Mouse (Mus musculus): ENCODE results near the gene Ostm1.

Ostm1 gene

DNA sequence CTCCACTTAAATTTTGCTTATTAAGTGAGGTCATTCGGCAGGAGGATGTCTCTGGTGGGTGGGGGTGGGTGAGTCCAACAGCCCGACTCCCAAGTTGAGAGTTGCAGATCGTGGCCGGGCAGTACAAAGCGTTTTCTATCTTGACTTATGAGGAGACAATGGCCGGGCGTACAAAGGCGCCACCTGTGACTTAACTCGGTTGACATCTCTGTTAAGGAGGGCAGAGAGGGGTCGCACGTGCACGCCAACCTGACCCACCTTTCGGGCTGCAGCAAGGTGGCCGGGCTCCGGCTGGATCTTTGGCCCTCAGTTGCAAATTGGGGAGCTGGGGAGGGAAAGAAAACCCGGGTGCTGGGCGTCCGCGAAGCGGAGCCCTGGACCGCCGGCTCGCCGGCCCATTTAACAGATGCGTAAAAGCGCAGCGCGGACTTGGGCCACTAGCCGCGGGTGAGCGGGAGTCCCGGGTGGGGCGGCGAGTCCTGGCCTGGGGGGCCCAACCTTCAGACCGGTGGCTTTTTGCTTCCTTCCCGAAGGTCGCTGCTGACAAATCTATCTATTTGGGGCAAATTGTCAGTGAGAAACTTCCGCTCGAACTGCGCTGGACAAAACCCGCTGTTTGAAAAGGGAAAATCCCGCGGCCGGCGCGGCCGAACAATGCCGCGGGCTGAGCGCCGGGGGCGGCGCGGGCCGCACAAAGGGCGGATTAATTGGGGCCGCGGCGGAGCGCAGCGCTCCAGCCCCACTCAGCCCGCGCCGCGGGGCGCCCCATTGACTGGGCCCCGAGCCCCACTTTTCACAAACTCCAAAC is 7.8 kb downstream of the Ostm1 start:
- no peak for DNase-seq (ENCODE audit: low read depth, low spot score)
- Histone ChIP-seq H3K27me3 (ENCODE audit: control insufficient read depth, insufficient read depth, low read length, poor library complexity, severe bottlenecking) (peaks cover 2% of the 10 kb centered on the region; the same call in 1 of the 2 replicates), H3K36me3 (ENCODE audit: control insufficient read depth, insufficient read depth, low read length, poor library complexity, severe bottlenecking) (no peaks in the 10 kb centered on the region)

DNA sequence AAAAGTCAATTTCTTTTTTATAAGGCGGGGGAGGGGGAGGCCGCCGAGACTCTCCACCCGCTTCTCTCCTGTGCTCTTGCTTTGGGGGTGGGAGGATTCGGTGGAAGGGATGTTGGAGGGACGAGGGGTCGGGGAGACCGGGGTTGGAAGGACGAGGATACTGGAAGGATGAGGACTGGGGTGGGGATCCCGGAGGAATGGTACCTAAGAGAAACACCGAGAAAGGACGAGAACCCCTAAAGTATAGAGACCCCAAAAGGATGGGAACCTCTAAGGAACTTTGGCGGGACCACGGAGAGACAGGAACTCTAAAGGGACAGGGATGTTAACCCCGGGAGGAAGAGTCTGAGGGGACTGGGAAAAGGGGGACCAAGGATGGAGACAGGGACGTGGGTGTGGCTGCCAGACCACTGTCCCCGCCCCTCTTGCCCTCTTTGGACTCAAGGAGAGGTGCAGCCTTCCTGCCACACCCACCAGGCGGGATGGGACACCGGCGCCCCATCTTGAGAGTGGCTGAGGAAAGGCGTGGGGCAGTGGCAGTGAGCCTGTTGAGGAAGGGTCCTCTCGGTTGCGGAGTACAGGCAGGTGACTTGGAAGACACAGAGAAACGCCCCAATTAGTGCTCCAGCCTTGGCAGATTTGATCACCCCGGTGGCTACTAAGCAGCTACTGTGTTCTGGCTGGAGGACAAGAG is 8.5 kb downstream of the Ostm1 start:
- no peak for DNase-seq (ENCODE audit: low read depth, low spot score)
- Histone ChIP-seq H3K27me3 (ENCODE audit: control insufficient read depth, insufficient read depth, low read length, poor library complexity, severe bottlenecking) (peaks cover 2% of the 10 kb centered on the region; the same call in 1 of the 2 replicates), H3K36me3 (ENCODE audit: control insufficient read depth, insufficient read depth, low read length, poor library complexity, severe bottlenecking) (no peaks in the 10 kb centered on the region)

DNA sequence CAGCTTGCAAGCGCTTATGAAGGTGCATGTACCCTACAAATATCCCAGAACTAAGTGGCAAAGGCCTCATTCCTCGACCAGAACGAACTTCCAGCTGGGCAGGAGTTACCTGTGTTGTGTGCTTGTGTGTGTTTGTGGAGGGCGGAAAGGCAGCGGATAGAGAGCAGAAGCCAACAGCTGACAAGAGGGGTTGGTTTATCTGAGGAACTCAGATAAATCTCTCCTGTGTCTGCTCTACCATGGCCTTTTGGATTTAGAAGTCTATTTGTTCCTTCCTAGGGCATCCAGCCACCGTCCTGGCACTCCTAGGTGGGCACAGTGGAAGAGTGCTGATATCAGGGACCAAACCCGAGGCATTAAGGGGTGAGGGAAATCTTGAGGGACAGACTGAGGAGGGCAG is 9.6 kb downstream of the Ostm1 start:
- DNase-seq (ENCODE audit: low read depth, low spot score) = no peak
- Histone ChIP-seq H3K27me3 (ENCODE audit: control insufficient read depth, insufficient read depth, low read length, poor library complexity, severe bottlenecking) (peaks cover 2% of the 10 kb centered on the region; the same call in 1 of the 2 replicates), H3K36me3 (ENCODE audit: control insufficient read depth, insufficient read depth, low read length, poor library complexity, severe bottlenecking) (no peaks in the 10 kb centered on the region)

DNA sequence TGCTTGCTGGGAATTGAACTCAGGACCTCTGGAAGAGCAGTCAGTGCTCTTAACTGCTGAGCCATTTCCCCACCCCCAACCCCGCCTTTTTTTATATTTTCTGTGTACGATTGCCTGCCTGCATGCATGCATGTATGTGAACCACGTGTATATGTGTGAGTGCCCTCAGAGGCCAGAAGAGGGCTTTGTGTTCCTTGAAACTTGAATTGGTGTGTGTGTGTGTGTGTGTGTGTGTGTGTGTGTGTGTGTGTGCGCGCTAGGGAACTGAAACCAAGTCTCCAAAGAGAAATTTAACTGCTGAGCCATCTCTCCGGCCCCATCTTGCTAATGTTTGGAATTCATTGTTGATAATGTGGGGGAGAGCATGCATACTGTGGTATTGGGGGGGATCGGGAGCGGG is 15.0 kb downstream of the Ostm1 start:
- no peak for DNase-seq (ENCODE audit: low read depth, low spot score)
- no peaks in the 10 kb centered on the region for H3K27me3 ChIP-seq (ENCODE audit: control insufficient read depth, insufficient read depth, low read length, poor library complexity, severe bottlenecking)
- no peaks in the 10 kb centered on the region for H3K36me3 ChIP-seq (ENCODE audit: control insufficient read depth, insufficient read depth, low read length, poor library complexity, severe bottlenecking)

DNA sequence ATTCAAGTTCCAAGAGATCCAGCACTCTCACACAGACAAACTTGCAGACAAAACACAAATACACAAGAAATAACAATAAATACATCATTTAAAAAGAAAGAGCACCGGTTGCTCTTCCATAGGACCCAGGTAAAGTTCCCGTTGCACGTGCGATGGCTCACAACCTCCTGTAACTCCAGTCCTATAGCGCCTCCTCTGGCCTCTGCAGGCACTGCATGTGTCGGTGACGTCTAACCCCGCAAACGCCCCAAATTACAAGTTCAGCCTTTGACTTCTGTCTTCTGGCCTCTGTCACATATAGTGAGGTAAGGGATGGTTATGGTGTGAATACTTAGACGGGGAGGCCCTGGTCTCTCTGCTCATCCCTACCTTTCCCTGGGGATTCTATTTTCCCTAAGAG is 17.9 kb downstream of the Ostm1 start:
- H3K36me3 ChIP-seq (ENCODE audit: control insufficient read depth, insufficient read depth, low read length, poor library complexity, severe bottlenecking) = no peaks in the 10 kb centered on the region
- peak; percentile 42 for DNase-seq (ENCODE audit: low read depth, low spot score)
- H3K27me3 ChIP-seq (ENCODE audit: control insufficient read depth, insufficient read depth, low read length, poor library complexity, severe bottlenecking) = no peaks in the 10 kb centered on the region

DNA sequence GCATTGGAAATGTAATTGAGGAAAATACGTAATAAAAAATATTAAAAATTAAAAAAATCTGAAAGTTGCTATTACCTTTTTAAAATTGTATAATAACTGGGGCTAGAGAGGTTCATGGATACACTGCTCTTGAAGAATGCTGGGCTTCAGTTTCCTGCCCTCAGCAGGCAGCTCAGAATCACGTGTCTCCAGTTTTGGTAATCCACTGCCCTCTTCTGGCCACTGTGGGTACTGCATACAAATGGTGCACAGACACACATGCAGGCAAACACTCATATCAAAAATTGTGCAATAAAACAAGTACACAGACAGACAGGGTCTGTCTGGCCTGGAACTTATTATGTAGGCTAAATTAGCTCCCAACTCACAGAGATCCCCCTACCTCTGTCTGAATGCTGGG is 21.3 kb downstream of the Ostm1 start:
- H3K27me3 ChIP-seq (ENCODE audit: control insufficient read depth, insufficient read depth, low read length, poor library complexity, severe bottlenecking) = no peaks in the 10 kb centered on the region; the same call in 1 of the 2 replicates
- H3K36me3 ChIP-seq (ENCODE audit: control insufficient read depth, insufficient read depth, low read length, poor library complexity, severe bottlenecking) = no peaks in the 10 kb centered on the region
- peak; percentile 52 for DNase-seq (ENCODE audit: low read depth, low spot score)

DNA sequence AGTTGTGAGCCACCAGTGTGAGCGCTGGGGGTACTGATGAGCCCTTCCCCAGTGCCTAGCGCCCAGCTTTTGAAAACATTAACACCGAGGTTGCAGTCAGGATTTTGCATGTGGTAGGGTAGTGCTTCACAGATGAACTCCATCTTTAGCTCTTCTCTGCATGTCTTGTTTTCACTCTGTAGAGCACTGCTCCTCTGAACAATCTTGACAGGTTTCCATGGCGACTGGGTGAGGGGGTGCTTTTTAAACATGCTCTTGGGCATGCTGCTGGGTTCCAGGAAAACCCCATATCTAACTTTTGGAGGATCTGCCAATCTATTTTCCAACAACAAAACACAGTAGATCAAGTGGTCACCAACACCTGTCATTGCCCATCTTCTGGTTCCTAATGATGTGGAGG is 23.1 kb downstream of the Ostm1 start:
- H3K27me3 ChIP-seq (ENCODE audit: control insufficient read depth, insufficient read depth, low read length, poor library complexity, severe bottlenecking) = peaks cover 1% of the 10 kb centered on the region; the same call in 1 of the 2 replicates
- no peaks in the 10 kb centered on the region for H3K36me3 ChIP-seq (ENCODE audit: control insufficient read depth, insufficient read depth, low read length, poor library complexity, severe bottlenecking)
- DNase-seq (ENCODE audit: low read depth, low spot score) = no peak

DNA sequence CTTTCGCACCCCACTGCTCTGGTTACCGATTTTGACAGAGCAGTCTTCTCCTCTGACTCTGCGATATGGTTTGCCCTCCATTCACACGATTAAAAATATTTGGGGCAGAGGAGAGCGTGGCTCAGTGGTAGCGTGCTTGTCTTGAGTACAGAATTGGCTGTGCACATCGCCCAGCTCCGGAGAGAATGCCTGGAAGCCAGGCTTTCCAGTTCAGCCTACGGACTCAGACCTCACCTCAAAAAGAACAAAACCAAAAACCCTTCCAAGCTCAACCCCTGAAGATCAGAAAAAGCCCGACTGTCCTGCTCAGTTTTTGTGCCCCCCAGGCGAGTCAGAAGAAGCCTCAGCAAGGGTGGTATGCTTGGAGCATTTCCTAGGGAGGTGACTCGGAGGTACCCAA is 29.5 kb downstream of the Ostm1 start:
- no peak for DNase-seq (ENCODE audit: low read depth, low spot score)
- no peaks in the 10 kb centered on the region for H3K36me3 ChIP-seq (ENCODE audit: control insufficient read depth, insufficient read depth, low read length, poor library complexity, severe bottlenecking)
- H3K27me3 ChIP-seq (ENCODE audit: control insufficient read depth, insufficient read depth, low read length, poor library complexity, severe bottlenecking) = 0 out of 2 replicates have a peak, but pooled peaks cover 1% of the 10 kb centered on the region

DNA sequence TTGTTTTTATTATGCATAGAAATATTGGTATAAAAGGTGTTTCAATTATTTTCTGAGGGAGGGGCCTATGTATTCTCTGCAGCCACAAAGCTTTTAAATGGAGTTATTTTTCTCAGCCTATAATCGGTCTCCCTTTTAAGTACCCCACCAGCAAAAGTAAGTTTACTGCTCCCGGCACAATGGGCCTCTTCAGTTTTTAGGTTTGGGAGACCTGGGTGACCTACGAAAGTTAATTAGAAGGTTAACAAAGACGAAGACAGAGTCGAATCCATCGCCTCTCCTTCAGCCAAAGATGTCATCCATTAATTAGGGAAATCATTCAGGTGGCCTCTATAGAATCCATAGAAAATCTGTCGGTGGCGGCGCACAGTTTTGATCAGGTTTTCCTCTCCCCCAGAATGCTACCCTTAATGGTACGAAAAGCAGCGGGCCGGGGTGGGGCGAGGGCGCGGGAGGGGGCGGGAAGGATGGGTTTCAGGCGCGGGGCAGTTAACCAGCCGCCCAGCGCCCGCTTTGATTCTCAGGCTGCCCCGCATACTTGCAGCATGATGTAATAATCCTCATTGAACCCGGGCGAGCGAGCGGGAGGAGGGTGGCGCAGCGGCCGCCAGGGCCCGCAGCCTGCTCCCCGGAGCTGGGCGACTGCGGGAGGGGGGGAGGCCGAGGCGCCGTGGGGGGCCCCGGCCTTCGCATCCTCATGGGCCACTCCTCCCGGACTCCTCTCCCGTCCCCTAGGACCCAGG is 30.2 kb downstream of the Ostm1 start:
- DNase-seq (ENCODE audit: low read depth, low spot score) = no peak
- no peaks in the 10 kb centered on the region for H3K36me3 ChIP-seq (ENCODE audit: control insufficient read depth, insufficient read depth, low read length, poor library complexity, severe bottlenecking)
- H3K27me3 ChIP-seq (ENCODE audit: control insufficient read depth, insufficient read depth, low read length, poor library complexity, severe bottlenecking) = 0 out of 2 replicates have a peak, but pooled peaks cover 1% of the 10 kb centered on the region

DNA sequence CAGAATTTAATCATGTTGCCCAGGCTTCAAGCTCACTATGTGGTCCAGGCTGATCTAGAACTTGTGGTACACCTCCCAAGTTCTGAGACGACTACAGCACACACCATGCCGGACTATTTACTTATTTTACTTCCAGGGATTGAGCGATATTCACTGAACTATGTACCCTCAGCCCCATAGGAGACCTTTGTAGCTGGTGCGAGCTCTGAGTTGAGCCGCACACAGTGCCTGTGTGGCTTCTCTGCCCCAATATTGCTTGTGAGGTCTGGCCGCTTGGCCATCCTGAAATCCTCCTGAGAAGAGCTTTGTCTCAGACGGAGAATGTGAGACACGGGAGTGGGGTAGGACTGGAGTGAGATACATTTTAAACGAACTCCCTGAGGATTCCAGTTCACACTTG is 31.1 kb downstream of the Ostm1 start:
- Histone ChIP-seq H3K36me3 (ENCODE audit: control insufficient read depth, insufficient read depth, low read length, poor library complexity, severe bottlenecking) (no peaks in the 10 kb centered on the region), H3K27me3 (ENCODE audit: control insufficient read depth, insufficient read depth, low read length, poor library complexity, severe bottlenecking) (0 out of 2 replicates have a peak, but pooled peaks cover 1% of the 10 kb centered on the region)
- no peak for DNase-seq (ENCODE audit: low read depth, low spot score)

DNA sequence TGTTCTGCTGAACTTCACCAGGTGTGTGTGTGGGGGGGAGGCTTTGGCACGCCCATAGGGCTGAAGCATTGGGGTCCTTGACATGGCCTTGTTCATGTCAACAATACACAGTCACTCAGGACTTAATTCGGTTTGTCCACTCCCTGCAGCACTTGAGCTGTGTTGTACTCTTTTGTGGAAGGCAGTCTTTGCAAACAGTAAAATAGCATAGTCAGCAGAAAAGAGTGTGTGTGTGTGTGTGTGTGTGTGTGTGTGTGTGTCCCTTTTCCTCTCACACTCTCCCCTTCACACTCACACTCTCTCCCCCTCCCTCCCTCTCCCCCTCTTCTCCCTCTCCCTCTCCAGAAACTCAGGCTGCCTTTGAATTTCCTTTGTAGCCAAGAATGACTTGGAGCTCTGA is 34.7 kb downstream of the Ostm1 start:
- Histone ChIP-seq H3K27me3 (ENCODE audit: control insufficient read depth, insufficient read depth, low read length, poor library complexity, severe bottlenecking) (no peaks in the 10 kb centered on the region), H3K36me3 (ENCODE audit: control insufficient read depth, insufficient read depth, low read length, poor library complexity, severe bottlenecking) (no peaks in the 10 kb centered on the region)
- no peak for DNase-seq (ENCODE audit: low read depth, low spot score)

DNA sequence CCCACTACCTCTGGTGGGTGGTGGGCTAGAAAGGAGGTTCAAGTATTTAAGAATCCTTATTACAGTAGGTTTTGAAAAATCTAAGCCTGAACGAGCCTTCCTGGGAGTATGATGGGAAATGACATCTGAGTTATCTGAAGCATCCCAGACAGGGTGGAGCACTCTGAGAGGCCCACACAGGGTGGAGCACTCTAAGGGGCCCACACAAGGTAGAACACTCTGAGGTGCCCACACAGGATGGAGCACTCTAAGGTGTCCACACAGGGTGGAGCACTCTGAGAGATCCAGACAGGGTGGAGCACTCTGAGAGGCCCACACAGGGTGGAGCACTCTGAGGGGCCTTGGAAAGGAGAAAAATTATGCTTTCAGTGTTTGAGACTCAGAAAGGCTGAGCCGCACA is 42.3 kb downstream of the Ostm1 start:
- Histone ChIP-seq H3K27me3 (ENCODE audit: control insufficient read depth, insufficient read depth, low read length, poor library complexity, severe bottlenecking) (no peaks in the 10 kb centered on the region), H3K36me3 (ENCODE audit: control insufficient read depth, insufficient read depth, low read length, poor library complexity, severe bottlenecking) (no peaks in the 10 kb centered on the region)
- DNase-seq (ENCODE audit: low read depth, low spot score) = no peak

DNA sequence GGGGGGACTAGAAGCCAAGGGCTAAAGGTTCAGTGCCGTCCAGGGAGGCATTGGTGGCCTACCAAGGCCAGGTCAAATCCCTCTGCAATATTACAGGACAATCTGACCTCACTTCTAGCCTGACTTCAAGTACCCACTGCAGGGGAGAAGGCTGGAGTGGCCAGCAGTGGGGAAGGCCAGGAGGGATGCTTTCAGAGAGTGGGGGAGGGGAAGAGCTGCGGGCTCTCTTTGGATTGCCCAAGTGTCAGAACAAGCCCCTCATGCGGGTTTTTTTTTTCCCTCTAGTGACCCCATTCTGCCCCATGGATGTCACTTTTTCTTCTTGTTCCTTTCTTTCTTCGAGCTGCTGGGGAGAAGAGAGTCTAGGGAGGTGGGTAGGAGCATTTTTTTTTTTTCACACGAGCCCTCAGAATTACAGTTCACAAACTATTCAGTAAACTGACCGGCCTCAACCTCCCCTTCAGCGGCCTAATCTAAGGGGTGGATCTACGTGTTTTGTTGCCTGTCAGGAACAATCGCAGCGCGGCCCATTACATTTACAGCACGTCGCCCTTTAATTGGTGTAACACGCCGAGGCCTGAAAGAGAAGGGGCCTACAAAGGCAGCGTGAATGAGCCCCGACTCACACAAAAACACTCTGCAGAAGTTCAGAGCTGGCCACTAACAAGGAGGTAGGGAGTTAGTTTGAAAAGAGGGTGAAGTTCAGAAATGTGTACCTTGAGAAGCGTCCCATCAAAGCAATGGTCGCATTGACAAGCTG is 47.2 kb downstream of the Ostm1 start:
- H3K27me3 ChIP-seq (ENCODE audit: control insufficient read depth, insufficient read depth, low read length, poor library complexity, severe bottlenecking) = no peaks in the 10 kb centered on the region
- no peaks in the 10 kb centered on the region for H3K36me3 ChIP-seq (ENCODE audit: control insufficient read depth, insufficient read depth, low read length, poor library complexity, severe bottlenecking)
- no peak for DNase-seq (ENCODE audit: low read depth, low spot score)

DNA sequence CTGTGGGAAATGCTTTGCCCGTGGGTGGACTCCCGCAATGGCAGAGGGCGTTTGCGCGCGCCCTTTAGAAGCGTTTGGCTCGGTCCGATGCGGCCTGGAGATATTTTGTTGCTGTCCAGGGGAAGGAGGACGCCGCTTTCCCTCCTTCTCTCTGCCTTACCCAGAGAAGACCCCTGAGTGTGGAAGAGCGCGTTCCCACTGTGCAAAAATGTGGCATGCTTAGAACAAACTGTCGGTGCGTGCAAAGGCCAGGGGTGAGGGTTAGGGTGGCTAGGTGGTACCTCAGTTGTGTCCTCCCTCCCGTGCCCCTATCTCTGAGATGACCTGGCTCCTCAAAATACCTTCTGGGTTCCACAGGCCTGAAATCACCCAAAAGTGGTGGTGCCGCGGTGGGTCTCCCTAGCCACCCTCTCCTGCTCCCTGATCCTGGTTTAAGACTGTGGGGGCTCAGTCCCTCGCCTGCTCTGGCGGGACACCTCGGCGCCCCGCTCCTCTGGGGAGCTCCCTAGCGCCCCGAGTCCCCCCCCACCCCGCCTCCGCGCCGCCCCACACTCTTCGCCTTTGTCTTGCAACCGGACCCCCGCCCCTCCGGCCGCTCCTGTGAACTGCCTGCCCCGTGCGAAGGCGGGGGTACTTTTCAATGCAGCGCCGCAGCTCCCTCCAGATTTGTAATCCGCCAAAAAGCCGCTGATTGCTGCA is 48.3 kb downstream of the Ostm1 start:
- no peaks in the 10 kb centered on the region; the same call in 1 of the 2 replicates for H3K27me3 ChIP-seq (ENCODE audit: control insufficient read depth, insufficient read depth, low read length, poor library complexity, severe bottlenecking)
- no peaks in the 10 kb centered on the region for H3K36me3 ChIP-seq (ENCODE audit: control insufficient read depth, insufficient read depth, low read length, poor library complexity, severe bottlenecking)
- DNase-seq (ENCODE audit: low read depth, low spot score) = no peak

Data from splenic B cell, adult 2 months (primary cell).